Mouse (Mus musculus): Measurements from ENCODE around the gene Bad. TPM values are rescaled to one million over a fixed set of nuclear protein-coding genes. Genes with fewer than 3 reads are reported as not detected.
"Not testable (repeated sequence)": the region's sequence is repeated elsewhere in the genome, so short reads cannot be mapped to it uniquely, and the experiment has no call there.

Bad gene
- polyA plus RNA-seq (2014; fragmentation: Nextera tagmentation; extraction: Ambion mirVana), result 87.4 and 87.8 TPM in 2 replicates

DNA sequence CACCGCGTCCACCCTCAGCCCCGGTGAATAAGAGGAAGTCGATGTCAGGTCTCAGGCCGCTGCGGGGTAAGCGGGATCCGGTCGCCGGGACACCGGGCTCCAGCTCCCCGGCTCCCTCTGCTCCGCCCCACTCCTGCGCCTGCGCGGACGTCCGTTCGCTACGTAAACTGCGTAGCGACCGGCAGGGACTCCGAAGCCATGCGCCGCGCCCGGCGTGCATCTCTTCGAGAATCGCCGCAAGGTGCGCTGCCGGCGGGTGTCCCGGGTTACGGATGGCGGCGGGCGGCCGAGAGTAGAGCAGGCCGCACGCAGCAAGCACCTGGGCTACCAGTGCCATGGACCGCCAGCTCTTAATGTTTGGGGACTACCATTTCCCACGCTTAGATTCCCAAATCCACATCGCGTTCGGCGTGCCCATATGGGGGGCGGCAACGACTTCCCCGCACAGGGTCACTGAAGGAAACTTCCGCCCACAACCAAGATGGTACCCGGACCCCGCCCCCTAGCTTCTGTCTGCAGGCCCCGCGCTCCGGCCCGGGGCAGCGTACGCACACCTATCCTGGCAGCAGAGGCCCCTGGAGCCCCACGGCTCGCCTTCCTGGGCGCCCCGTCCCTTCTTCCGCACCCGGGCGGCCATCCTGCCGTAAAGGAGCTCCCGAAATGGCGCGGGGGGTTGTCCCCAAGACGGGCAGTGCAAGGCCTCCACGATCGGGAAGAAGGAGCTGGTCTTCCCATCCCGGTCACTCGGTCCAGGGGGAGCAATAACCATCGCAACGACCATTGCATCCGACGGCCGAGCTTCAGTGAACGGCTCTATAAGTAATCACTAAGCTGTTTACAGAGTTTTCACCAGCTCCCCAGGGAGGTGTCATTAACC, at the start of gene Bad:
Gene Bad (plus strand): TSS at position 490 of the 877 bp plus-strand sequence.
- no peaks in the 10 kb centered on the region for H3K9me3 ChIP-seq (ENCODE audit: control insufficient read depth, low read length)
- under 1% methylated on average over 82 of the region's 83 CpGs for WGBS

GRCm38 (mm10) chr19:6892512-6892911, 49.1 kb upstream of the Bad start:
- Histone ChIP-seq H3K9me3 (ENCODE audit: control insufficient read depth, low read length) (no peaks in the 10 kb centered on the region), H3K4me2 (ENCODE audit: low read depth, low read length) (no peak overlapping the region), H3K36me3 (ENCODE audit: control insufficient read depth, insufficient read depth, low read length) (no peaks in the 10 kb centered on the region), H3K27ac (ENCODE audit: low read depth, low read length) (no peak overlapping the region), H3K4me1 (ENCODE audit: control insufficient read depth, insufficient read depth, low read length) (no peaks in the 10 kb centered on the region), H3K9ac (replicated peaks; ENCODE audit: low read depth, low read length) (no peak overlapping the region), H3K27me3 (ENCODE audit: control insufficient read depth, insufficient read depth, low read length) (no peaks in the 10 kb centered on the region), H3K4me3 (ENCODE audit: low read depth, low read length) (no peak overlapping the region)
- 65% methylated on average over 4 of the region's 4 CpGs for WGBS
- ATAC-seq (ENCODE audit: low read depth), result no peak

More for the DNA sequence above, at the start of gene Bad:
- no peaks in the 10 kb centered on the region for H3K27me3 ChIP-seq (ENCODE audit: control insufficient read depth, insufficient read depth, low read length)
- H3K27ac ChIP-seq (ENCODE audit: low read depth, low read length), result peak within 1 kb of the TSS; percentile 94
- ATAC-seq (ENCODE audit: low read depth), result peak; percentile 82
- peak within 1 kb of the TSS; percentile 85 for H3K4me3 ChIP-seq (ENCODE audit: low read depth, low read length)
- peak within 1 kb of the TSS; percentile 82 for H3K9ac ChIP-seq (replicated peaks; ENCODE audit: low read depth, low read length)
- no peaks in the 10 kb centered on the region for H3K36me3 ChIP-seq (ENCODE audit: control insufficient read depth, insufficient read depth, low read length)
- peaks cover 22% of the 10 kb centered on the region for H3K4me1 ChIP-seq (ENCODE audit: control insufficient read depth, insufficient read depth, low read length)
- peak within 1 kb of the TSS; percentile 100 for H3K4me2 ChIP-seq (ENCODE audit: low read depth, low read length)

- WGBS, result 93% methylated on average over 14 of the region's 14 CpGs
- ATAC-seq (ENCODE audit: low read depth), result no peak
- no peaks in the 10 kb centered on the region for H3K27me3 ChIP-seq (ENCODE audit: control insufficient read depth, insufficient read depth, low read length)
- no peak overlapping the region for H3K4me2 ChIP-seq (ENCODE audit: low read depth, low read length)
- H3K4me1 ChIP-seq (ENCODE audit: control insufficient read depth, insufficient read depth, low read length), result no peaks in the 10 kb centered on the region
- H3K9me3 ChIP-seq (ENCODE audit: control insufficient read depth, low read length), result no peaks in the 10 kb centered on the region
- H3K36me3 ChIP-seq (ENCODE audit: control insufficient read depth, insufficient read depth, low read length), result no peaks in the 10 kb centered on the region
- H3K27ac ChIP-seq (ENCODE audit: low read depth, low read length), result no peak overlapping the region
- H3K9ac ChIP-seq (replicated peaks; ENCODE audit: low read depth, low read length), result no peak overlapping the region
- no peak overlapping the region for H3K4me3 ChIP-seq (ENCODE audit: low read depth, low read length)
Observed at GRCm38 (mm10) chr19:6893731-6894451, 47.8 kb upstream of the Bad start.

- not testable (repeated sequence) for ATAC-seq (ENCODE audit: low read depth); H3K9me3 ChIP-seq (ENCODE audit: control insufficient read depth, low read length); H3K4me2 ChIP-seq (ENCODE audit: low read depth, low read length); H3K4me3 ChIP-seq (ENCODE audit: low read depth, low read length); H3K27ac ChIP-seq (ENCODE audit: low read depth, low read length); H3K9ac ChIP-seq (replicated peaks; ENCODE audit: low read depth, low read length); H3K36me3 ChIP-seq (ENCODE audit: control insufficient read depth, insufficient read depth, low read length); H3K27me3 ChIP-seq (ENCODE audit: control insufficient read depth, insufficient read depth, low read length); H3K4me1 ChIP-seq (ENCODE audit: control insufficient read depth, insufficient read depth, low read length)
- 95% methylated on average over 18 of the region's 18 CpGs for WGBS
Observed at GRCm38 (mm10) chr19:6895608-6896305, 45.9 kb upstream of the Bad start.

DNA sequence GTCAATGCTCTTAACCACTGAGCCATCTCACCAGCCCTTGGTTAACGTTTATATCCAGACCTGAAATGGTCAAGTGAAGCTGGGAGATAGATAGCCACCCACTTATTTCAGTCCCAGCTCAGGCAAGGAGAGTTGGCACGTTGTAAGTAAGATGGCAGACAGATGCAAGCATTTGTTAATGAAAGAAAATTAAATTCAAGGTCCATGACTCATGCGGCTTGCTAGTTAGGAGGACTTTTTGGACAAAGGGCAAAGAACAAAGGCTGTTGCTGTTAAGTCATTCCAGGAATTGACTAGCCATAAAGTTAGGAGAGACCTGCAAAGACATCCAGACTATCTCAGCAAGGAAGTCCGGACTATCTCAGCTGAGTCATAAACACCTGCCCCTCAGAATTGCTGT, 42.0 kb upstream of the Bad start:
- ATAC-seq (ENCODE audit: low read depth), result no peak
- 76% methylated on average over 4 of the region's 4 CpGs for WGBS
- H3K4me3 ChIP-seq (ENCODE audit: low read depth, low read length), result no peak overlapping the region
- H3K27me3 ChIP-seq (ENCODE audit: control insufficient read depth, insufficient read depth, low read length), result no peaks in the 10 kb centered on the region
- H3K36me3 ChIP-seq (ENCODE audit: control insufficient read depth, insufficient read depth, low read length), result peaks cover 2% of the 10 kb centered on the region; the same call in 1 of the 2 replicates
- no peak overlapping the region for H3K9ac ChIP-seq (replicated peaks; ENCODE audit: low read depth, low read length)
- no peak overlapping the region for H3K4me2 ChIP-seq (ENCODE audit: low read depth, low read length)
- no peaks in the 10 kb centered on the region for H3K4me1 ChIP-seq (ENCODE audit: control insufficient read depth, insufficient read depth, low read length)
- no peaks in the 10 kb centered on the region for H3K9me3 ChIP-seq (ENCODE audit: control insufficient read depth, low read length)
- no peak overlapping the region for H3K27ac ChIP-seq (ENCODE audit: low read depth, low read length)

GRCm38 (mm10) chr19:6903031-6903430, 38.6 kb upstream of the Bad start:
- H3K27ac ChIP-seq (ENCODE audit: low read depth, low read length), result no peak overlapping the region
- 96% methylated on average over 1 of the region's 1 CpGs for WGBS
- no peak overlapping the region for H3K4me3 ChIP-seq (ENCODE audit: low read depth, low read length)
- no peak overlapping the region for H3K9ac ChIP-seq (replicated peaks; ENCODE audit: low read depth, low read length)
- ATAC-seq (ENCODE audit: low read depth), result no peak
- H3K9me3 ChIP-seq (ENCODE audit: control insufficient read depth, low read length), result no peaks in the 10 kb centered on the region
- H3K36me3 ChIP-seq (ENCODE audit: control insufficient read depth, insufficient read depth, low read length), result peaks cover 15% of the 10 kb centered on the region
- no peaks in the 10 kb centered on the region for H3K27me3 ChIP-seq (ENCODE audit: control insufficient read depth, insufficient read depth, low read length)
- H3K4me2 ChIP-seq (ENCODE audit: low read depth, low read length), result no peak overlapping the region
- H3K4me1 ChIP-seq (ENCODE audit: control insufficient read depth, insufficient read depth, low read length), result peaks cover 4% of the 10 kb centered on the region

DNA sequence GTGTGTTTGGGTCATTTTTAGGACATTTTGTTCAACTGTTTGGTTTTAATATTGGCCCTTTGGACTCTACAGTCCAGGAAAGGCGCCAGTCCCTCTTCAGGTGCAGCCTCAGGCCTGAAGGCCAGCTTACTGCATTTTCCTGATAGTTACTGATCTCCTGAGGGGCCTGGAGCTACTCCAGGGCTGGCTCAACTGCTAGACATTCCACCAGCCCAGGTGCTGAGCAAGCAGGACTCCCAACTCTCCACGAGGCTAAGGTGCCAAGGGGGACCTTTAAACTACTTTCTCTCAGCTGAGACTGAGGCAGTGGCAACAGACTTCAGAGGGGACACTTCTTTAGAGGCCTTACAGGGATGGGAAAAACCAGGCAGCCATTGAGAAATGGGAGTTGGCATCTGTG, 36.8 kb upstream of the Bad start:
- ATAC-seq (ENCODE audit: low read depth), result no peak
- H3K36me3 ChIP-seq (ENCODE audit: control insufficient read depth, insufficient read depth, low read length), result peaks cover 15% of the 10 kb centered on the region
- no peaks in the 10 kb centered on the region for H3K9me3 ChIP-seq (ENCODE audit: control insufficient read depth, low read length)
- H3K4me2 ChIP-seq (ENCODE audit: low read depth, low read length), result no peak overlapping the region
- peaks cover 11% of the 10 kb centered on the region for H3K4me1 ChIP-seq (ENCODE audit: control insufficient read depth, insufficient read depth, low read length)
- WGBS, result 93% methylated on average over 2 of the region's 2 CpGs
- no peak overlapping the region for H3K27ac ChIP-seq (ENCODE audit: low read depth, low read length)
- H3K27me3 ChIP-seq (ENCODE audit: control insufficient read depth, insufficient read depth, low read length), result no peaks in the 10 kb centered on the region
- H3K9ac ChIP-seq (replicated peaks; ENCODE audit: low read depth, low read length), result no peak overlapping the region
- no peak overlapping the region for H3K4me3 ChIP-seq (ENCODE audit: low read depth, low read length)

- Histone ChIP-seq H3K4me1 (ENCODE audit: control insufficient read depth, insufficient read depth, low read length) (peaks cover 11% of the 10 kb centered on the region), H3K9ac (replicated peaks; ENCODE audit: low read depth, low read length) (no peak overlapping the region), H3K36me3 (ENCODE audit: control insufficient read depth, insufficient read depth, low read length) (peaks cover 15% of the 10 kb centered on the region), H3K4me2 (ENCODE audit: low read depth, low read length) (no peak overlapping the region), H3K4me3 (ENCODE audit: low read depth, low read length) (no peak overlapping the region), H3K27me3 (ENCODE audit: control insufficient read depth, insufficient read depth, low read length) (no peaks in the 10 kb centered on the region), H3K9me3 (ENCODE audit: control insufficient read depth, low read length) (no peaks in the 10 kb centered on the region), H3K27ac (ENCODE audit: low read depth, low read length) (no peak overlapping the region)
- no peak for ATAC-seq (ENCODE audit: low read depth)
- WGBS, result 94% methylated on average over 11 of the region's 11 CpGs
Observed at GRCm38 (mm10) chr19:6905498-6906159, 36.0 kb upstream of the Bad start.
